Mouse (Mus musculus) heart, postnatal 10 days (tissue): ENCODE measurements around the gene Ttl. TPM values are rescaled to one million over a fixed set of nuclear protein-coding genes. Genes with fewer than 3 reads are reported as not detected.
A peak's percentile ranks its signal among the peaks of the same experiment; 100 is the strongest.

Source experiments
- DNase-seq, 2 experiments: peaks; one replicate each; pipeline ENCODE4 v3.0.0; 2021
- intact Hi-C: fragments of 180-260 bp; cut with DNase I; formaldehyde crosslinking; loops from one replicate; pipeline ENCODE4 v1.15.1; 2025
- total RNA-seq, 2 experiments: library from RNA; stranded (reverse); gene quantifications; 2 replicates each; pipeline ENCODE4 v1.2.3; 2021

Ttl gene
- total RNA-seq = 10 to 100 TPM; 18.1 to 20.2 TPM

- intact Hi-C loops = no loop called here
- peak; percentile 84 to 86 for DNase-seq
Measured at GRCm38 (mm10) chr2:129065437-129066282, at the start of gene Ttl. Gene Ttl, plus strand, starts transcription at chr2:129065942.

- intact Hi-C loops = no loop called here
- DNase-seq = no peak
Measured at GRCm38 (mm10) chr2:129020106-129020505, 45.6 kb upstream of the Ttl start.

- DNase-seq = no peak
- intact Hi-C loops = no loop called here
Measured at GRCm38 (mm10) chr2:129024820-129025219, 40.9 kb upstream of the Ttl start.

GRCm38 (mm10) chr2:129035381-129035780, 30.4 kb upstream of the Ttl start:
- intact Hi-C loops = no loop called here
- no peak for DNase-seq

- DNase-seq = peak in 1 of 2 experiments; percentile 21
- intact Hi-C loops = no loop called here
Measured at GRCm38 (mm10) chr2:129038426-129038936, 27.3 kb upstream of the Ttl start.

- peak; percentile 24 to 25 for DNase-seq
Measured at GRCm38 (mm10) chr2:129038937-129039631, 26.7 kb upstream of the Ttl start.

GRCm38 (mm10) chr2:129040567-129040966, 25.2 kb upstream of the Ttl start:
- intact Hi-C loops = no loop called here
- DNase-seq = peak in 1 of 2 experiments; percentile 15

More at GRCm38 (mm10) chr2:129038937-129039631, 26.7 kb upstream of the Ttl start:
- intact Hi-C loops = no loop called here

GRCm38 (mm10) chr2:129046172-129046845, 19.4 kb upstream of the Ttl start:
- peak; percentile 53 to 65 for DNase-seq
- intact Hi-C loops = no loop called here

GRCm38 (mm10) chr2:129046846-129047196, 18.9 kb upstream of the Ttl start:
- no peak for DNase-seq
- intact Hi-C loops = no loop called here

GRCm38 (mm10) chr2:129047811-129048210, 17.9 kb upstream of the Ttl start, which contains the start of gene Vinac1:
Gene Vinac1, minus strand, starts transcription at chr2:129048172.
- intact Hi-C loops = no loop called here
- no peak for DNase-seq

GRCm38 (mm10) chr2:129052451-129052983, 13.2 kb upstream of the Ttl start:
- DNase-seq = no peak
- intact Hi-C loops = no loop called here

GRCm38 (mm10) chr2:129055741-129056140, 10.0 kb upstream of the Ttl start:
- no peak for DNase-seq
- intact Hi-C loops = loop anchor here (5.0 kb wide), 1 partner anchor 108 kb away; no protein-coding TSS in a partner anchor

- DNase-seq = peak in 1 of 2 experiments; percentile 25
- intact Hi-C loops = loop anchor here (5.0 kb wide), 1 partner anchor 109 kb away; no protein-coding TSS in a partner anchor
Measured at GRCm38 (mm10) chr2:129056597-129056996, 9.1 kb upstream of the Ttl start.

GRCm38 (mm10) chr2:129057256-129057655, 8.5 kb upstream of the Ttl start:
- no peak for DNase-seq
- intact Hi-C loops = loop anchor here (5.0 kb wide), 1 partner anchor 110 kb away; no protein-coding TSS in a partner anchor

- intact Hi-C loops = loop anchor here (5.0 kb wide), 1 partner anchor 111 kb away; no protein-coding TSS in a partner anchor
- DNase-seq = no peak
Measured at GRCm38 (mm10) chr2:129057920-129058361, 7.8 kb upstream of the Ttl start.

- intact Hi-C loops = no loop called here
- DNase-seq = no peak
Measured at GRCm38 (mm10) chr2:129061456-129062059, 4.2 kb upstream of the Ttl start.

GRCm38 (mm10) chr2:129066326-129066725, 584 bp downstream of the Ttl start:
- DNase-seq = peak; percentile 54 to 70
- intact Hi-C loops = no loop called here

GRCm38 (mm10) chr2:129070296-129070695, 4.6 kb downstream of the Ttl start:
- intact Hi-C loops = no loop called here
- DNase-seq = no peak

GRCm38 (mm10) chr2:129078313-129078712, 12.6 kb downstream of the Ttl start:
- intact Hi-C loops = no loop called here
- peak in 1 of 2 experiments; percentile 23 for DNase-seq

- intact Hi-C loops = no loop called here
- DNase-seq = peak in 1 of 2 experiments; percentile 8
Measured at GRCm38 (mm10) chr2:129079194-129079593, 13.5 kb downstream of the Ttl start.
